Mouse (Mus musculus): ENCODE data around the gene Tsg101. TPM values are rescaled to one million over a fixed set of nuclear protein-coding genes. Genes with fewer than 3 reads are reported as not detected.

Tsg101 gene
- polyA plus RNA-seq, 1 experiment from 2014 or later, result 260 TPM

GRCm38 (mm10) chr7:46859031-46859430 lies 60.7 kb downstream of the Tsg101 start:
- no peaks in the 10 kb centered on the region for H3K27me3 ChIP-seq (replicated peaks; ENCODE audit: low read depth, poor library complexity, severe bottlenecking)
- no peak overlapping the region for H3K4me3 ChIP-seq
- H3K4me1 ChIP-seq, result no peaks in the 10 kb centered on the region

GRCm38 (mm10) chr7:46857436-46857835 lies 62.3 kb downstream of the Tsg101 start:
- Histone ChIP-seq H3K27ac (replicated peaks) (no peak overlapping the region), H3K9me3 (no peaks in the 10 kb centered on the region), H3K27me3 (replicated peaks; ENCODE audit: low read depth, poor library complexity, severe bottlenecking) (no peaks in the 10 kb centered on the region), H3K4me1 (no peaks in the 10 kb centered on the region), H3K4me3 (no peak overlapping the region), H3K36me3 (replicated peaks) (peaks cover 43% of the 10 kb centered on the region)
- 77% methylated on average over 9 of the region's 9 CpGs for WGBS
- DNase-seq (ENCODE audit: low spot score), result no peak

More at GRCm38 (mm10) chr7:46859031-46859430, 60.7 kb downstream of the Tsg101 start:
- Histone ChIP-seq H3K36me3 (replicated peaks) (peaks cover 27% of the 10 kb centered on the region), H3K9me3 (no peaks in the 10 kb centered on the region), H3K27ac (replicated peaks) (no peak overlapping the region)
- WGBS, result 62% methylated on average over 6 of the region's 6 CpGs
- no peak for DNase-seq (ENCODE audit: low spot score)

- Histone ChIP-seq H3K27me3 (replicated peaks; ENCODE audit: low read depth, poor library complexity, severe bottlenecking) (no peaks in the 10 kb centered on the region), H3K36me3 (replicated peaks) (peaks cover 57% of the 10 kb centered on the region)
- WGBS, result 70% methylated on average over 7 of the region's 7 CpGs
These were observed 63.8 kb downstream of the Tsg101 start for GRCm38 (mm10) chr7:46855866-46856560.

GRCm38 (mm10) chr7:46853365-46853764 lies 66.4 kb downstream of the Tsg101 start:
- Histone ChIP-seq H3K27me3 (replicated peaks; ENCODE audit: low read depth, poor library complexity, severe bottlenecking) (no peaks in the 10 kb centered on the region), H3K9me3 (no peaks in the 10 kb centered on the region), H3K4me3 (no peak overlapping the region), H3K36me3 (replicated peaks) (peaks cover 84% of the 10 kb centered on the region), H3K27ac (replicated peaks) (no peak overlapping the region), H3K4me1 (no peaks in the 10 kb centered on the region)
- no peak for DNase-seq (ENCODE audit: low spot score)
- WGBS, result 91% methylated on average over 9 of the region's 9 CpGs

More at GRCm38 (mm10) chr7:46855866-46856560, 63.8 kb downstream of the Tsg101 start:
- no peaks in the 10 kb centered on the region for H3K9me3 ChIP-seq
- no peaks in the 10 kb centered on the region for H3K4me1 ChIP-seq
- DNase-seq (ENCODE audit: low spot score), result no peak
- H3K4me3 ChIP-seq, result no peak overlapping the region
- H3K27ac ChIP-seq (replicated peaks), result no peak overlapping the region

- H3K4me3 ChIP-seq, result no peak overlapping the region
- no peaks in the 10 kb centered on the region for H3K27me3 ChIP-seq (replicated peaks; ENCODE audit: low read depth, poor library complexity, severe bottlenecking)
- no peak overlapping the region for H3K27ac ChIP-seq (replicated peaks)
- peaks cover 1% of the 10 kb centered on the region; the same call in 1 of the 2 replicates for H3K4me1 ChIP-seq
- no peak for DNase-seq (ENCODE audit: low spot score)
- WGBS, result 89% methylated on average over 1 of the region's 1 CpGs
- no peaks in the 10 kb centered on the region for H3K9me3 ChIP-seq
- peaks cover 91% of the 10 kb centered on the region for H3K36me3 ChIP-seq (replicated peaks)
These were observed 67.1 kb downstream of the Tsg101 start for GRCm38 (mm10) chr7:46852666-46853065.

DNA sequence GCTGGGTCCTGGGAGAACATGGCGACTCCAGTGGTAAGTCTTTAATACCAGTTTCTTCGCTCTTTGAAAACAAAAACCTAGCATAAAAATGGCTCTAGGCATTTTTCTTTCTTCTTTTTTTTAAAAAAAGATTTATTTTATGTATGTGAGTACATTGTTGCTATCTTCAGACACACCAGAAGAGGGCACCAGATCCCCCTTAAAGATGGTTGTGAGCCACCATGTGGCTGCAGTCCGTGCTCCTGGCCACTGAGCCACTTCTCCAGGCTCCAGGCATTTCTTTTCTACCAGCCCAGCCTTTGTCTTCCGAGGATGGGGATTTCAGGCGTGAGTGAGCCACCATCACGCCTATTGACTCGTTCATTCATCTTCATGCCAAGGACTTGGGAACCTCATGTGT lies 68.7 kb downstream of the Tsg101 start:
- H3K4me1 ChIP-seq, result peaks cover 11% of the 10 kb centered on the region
- no peak overlapping the region for H3K4me3 ChIP-seq
- no peak overlapping the region for H3K27ac ChIP-seq (replicated peaks)
- no peaks in the 10 kb centered on the region for H3K27me3 ChIP-seq (replicated peaks; ENCODE audit: low read depth, poor library complexity, severe bottlenecking)
- 85% methylated on average over 7 of the region's 7 CpGs for WGBS
- no peaks in the 10 kb centered on the region for H3K9me3 ChIP-seq
- DNase-seq (ENCODE audit: low spot score), result no peak
- H3K36me3 ChIP-seq (replicated peaks), result peaks cover 88% of the 10 kb centered on the region

GRCm38 (mm10) chr7:46849287-46849686 lies 70.5 kb downstream of the Tsg101 start:
- no peak overlapping the region for H3K4me3 ChIP-seq
- H3K9me3 ChIP-seq, result no peaks in the 10 kb centered on the region
- no peaks in the 10 kb centered on the region for H3K27me3 ChIP-seq (replicated peaks; ENCODE audit: low read depth, poor library complexity, severe bottlenecking)
- no peak overlapping the region for H3K27ac ChIP-seq (replicated peaks)
- DNase-seq (ENCODE audit: low spot score), result no peak
- 71% methylated on average over 5 of the region's 5 CpGs for WGBS
- H3K36me3 ChIP-seq (replicated peaks), result peaks cover 71% of the 10 kb centered on the region
- peaks cover 25% of the 10 kb centered on the region for H3K4me1 ChIP-seq

GRCm38 (mm10) chr7:46846486-46847244 lies 73.1 kb downstream of the Tsg101 start:
- WGBS, result 1% methylated on average over 28 of the region's 28 CpGs
- Histone ChIP-seq H3K36me3 (replicated peaks) (peaks cover 45% of the 10 kb centered on the region), H3K27ac (replicated peaks) (peak overlapping the region; percentile 98), H3K4me1 (peaks cover 39% of the 10 kb centered on the region), H3K4me3 (peak overlapping the region; percentile 81), H3K27me3 (replicated peaks; ENCODE audit: low read depth, poor library complexity, severe bottlenecking) (peaks cover 13% of the 10 kb centered on the region), H3K9me3 (no peaks in the 10 kb centered on the region)
- peak; percentile 87 for DNase-seq (ENCODE audit: low spot score)

- WGBS, result under 1% methylated on average over 36 of the region's 36 CpGs
- Histone ChIP-seq H3K27me3 (replicated peaks; ENCODE audit: low read depth, poor library complexity, severe bottlenecking) (peaks cover 20% of the 10 kb centered on the region), H3K4me3 (peak overlapping the region; percentile 81), H3K9me3 (no peaks in the 10 kb centered on the region), H3K36me3 (replicated peaks) (peaks cover 38% of the 10 kb centered on the region), H3K27ac (replicated peaks) (peak overlapping the region; percentile 98), H3K4me1 (peaks cover 44% of the 10 kb centered on the region)
- no peak for DNase-seq (ENCODE audit: low spot score)
These were observed 73.7 kb downstream of the Tsg101 start for GRCm38 (mm10) chr7:46845978-46846485.

- peaks cover 50% of the 10 kb centered on the region for H3K4me1 ChIP-seq
- no peaks in the 10 kb centered on the region for H3K9me3 ChIP-seq
- peaks cover 32% of the 10 kb centered on the region for H3K36me3 ChIP-seq (replicated peaks)
- peak; percentile 97 for DNase-seq (ENCODE audit: low spot score)
- peaks cover 26% of the 10 kb centered on the region for H3K27me3 ChIP-seq (replicated peaks; ENCODE audit: low read depth, poor library complexity, severe bottlenecking)
- WGBS, result under 1% methylated on average over 51 of the region's 51 CpGs
- H3K27ac ChIP-seq (replicated peaks), result peak overlapping the region; percentile 98
- peak overlapping the region; percentile 81 for H3K4me3 ChIP-seq
These were observed 74.4 kb downstream of the Tsg101 start for GRCm38 (mm10) chr7:46845211-46845977.

GRCm38 (mm10) chr7:46843576-46843975 lies 76.2 kb downstream of the Tsg101 start:
- no peak overlapping the region for H3K4me3 ChIP-seq
- H3K9me3 ChIP-seq, result no peaks in the 10 kb centered on the region
- H3K27me3 ChIP-seq (replicated peaks; ENCODE audit: low read depth, poor library complexity, severe bottlenecking), result peaks cover 32% of the 10 kb centered on the region
- no peak for DNase-seq (ENCODE audit: low spot score)
- H3K27ac ChIP-seq (replicated peaks), result no peak overlapping the region
- H3K36me3 ChIP-seq (replicated peaks), result peaks cover 14% of the 10 kb centered on the region
- 83% methylated on average over 4 of the region's 4 CpGs for WGBS
- H3K4me1 ChIP-seq, result peaks cover 65% of the 10 kb centered on the region

- Histone ChIP-seq H3K27ac (replicated peaks) (no peak overlapping the region), H3K9me3 (no peaks in the 10 kb centered on the region), H3K36me3 (replicated peaks) (peaks cover under 1% of the 10 kb centered on the region), H3K4me3 (no peak overlapping the region), H3K27me3 (replicated peaks; ENCODE audit: low read depth, poor library complexity, severe bottlenecking) (peaks cover 32% of the 10 kb centered on the region), H3K4me1 (peaks cover 71% of the 10 kb centered on the region)
- WGBS, result 31% methylated on average over 5 of the region's 5 CpGs
- DNase-seq (ENCODE audit: low spot score), result no peak
These were observed 77.5 kb downstream of the Tsg101 start for GRCm38 (mm10) chr7:46842278-46842677.

Data from embryonic facial prominence, embryonic 10.5 days (tissue).